Mouse (Mus musculus) erythroblast, embryonic 14.5 days (primary cell): ENCODE results near the gene Amt.

Source experiments
- GATA1 ChIP-seq: IDR thresholded peaks from 2 replicates; pipeline ENCODE4 v1.6.1; 2012; ENCODE audit warnings: low read length, inconsistent platforms, mixed read lengths
- TAL1 ChIP-seq: IDR thresholded peaks from 3 replicates; pipeline ENCODE4 v1.6.1; 2012; ENCODE audit warnings: low read length, inconsistent platforms, mixed read lengths

GRCm38 (mm10) chr9:108261865-108262264 lies 34.8 kb upstream of the Amt start:
- no peak for TF ChIP-seq TAL1
- TF ChIP-seq GATA1, result no peak
